Mouse (Mus musculus): Measurements from ENCODE around the gene Slc25a24.

Gene Slc25a24

GRCm38 (mm10) chr3:109122641-109123530 lies at the start of gene Slc25a24:
TSS of gene Slc25a24 (plus strand) at chr3:109123149.
- no peak for DNase-seq (ENCODE audit: low spot score)

GRCm38 (mm10) chr3:109080169-109080568 lies 42.8 kb upstream of the Slc25a24 start, which contains the start of gene Slc25a54:
TSS of gene Slc25a54 (plus strand) at chr3:109080469.
- no peak for DNase-seq (ENCODE audit: low spot score)

- DNase-seq (ENCODE audit: low spot score), result no peak
These were observed 38.5 kb upstream of the Slc25a24 start for GRCm38 (mm10) chr3:109084418-109084817.

GRCm38 (mm10) chr3:109088460-109088859 lies 34.5 kb upstream of the Slc25a24 start:
- DNase-seq (ENCODE audit: low spot score), result no peak

- no peak for DNase-seq (ENCODE audit: low spot score)
These were observed 18.2 kb upstream of the Slc25a24 start for GRCm38 (mm10) chr3:109104702-109105101.

GRCm38 (mm10) chr3:109117136-109117535 lies 5.8 kb upstream of the Slc25a24 start:
- no peak for DNase-seq (ENCODE audit: low spot score)

- no peak for DNase-seq (ENCODE audit: low spot score)
These were observed 3.4 kb upstream of the Slc25a24 start for GRCm38 (mm10) chr3:109119562-109119961.

GRCm38 (mm10) chr3:109119973-109120372 lies 3.0 kb upstream of the Slc25a24 start:
- DNase-seq (ENCODE audit: low spot score), result no peak

GRCm38 (mm10) chr3:109123531-109123981 lies 607 bp downstream of the Slc25a24 start:
- no peak for DNase-seq (ENCODE audit: low spot score)

- DNase-seq (ENCODE audit: low spot score), result no peak
These were observed 1.1 kb downstream of the Slc25a24 start for GRCm38 (mm10) chr3:109124091-109124490.

- no peak for DNase-seq (ENCODE audit: low spot score)
These were observed 2.6 kb downstream of the Slc25a24 start for GRCm38 (mm10) chr3:109125531-109125930.

- no peak for DNase-seq (ENCODE audit: low spot score)
These were observed 6.8 kb downstream of the Slc25a24 start for GRCm38 (mm10) chr3:109129768-109130167.

GRCm38 (mm10) chr3:109132966-109133365 lies 10.0 kb downstream of the Slc25a24 start:
- no peak for DNase-seq (ENCODE audit: low spot score)

- no peak for DNase-seq (ENCODE audit: low spot score)
These were observed 11.1 kb downstream of the Slc25a24 start for GRCm38 (mm10) chr3:109134036-109134435.

GRCm38 (mm10) chr3:109135352-109135751 lies 12.4 kb downstream of the Slc25a24 start:
- DNase-seq (ENCODE audit: low spot score), result no peak

- no peak for DNase-seq (ENCODE audit: low spot score)
These were observed 29.6 kb downstream of the Slc25a24 start for GRCm38 (mm10) chr3:109152561-109152960.

GRCm38 (mm10) chr3:109153410-109153809 lies 30.5 kb downstream of the Slc25a24 start:
- no peak for DNase-seq (ENCODE audit: low spot score)

- DNase-seq (ENCODE audit: low spot score), result no peak
These were observed 33.1 kb downstream of the Slc25a24 start for GRCm38 (mm10) chr3:109155926-109156669.

GRCm38 (mm10) chr3:109157481-109157880 lies 34.5 kb downstream of the Slc25a24 start:
- DNase-seq (ENCODE audit: low spot score), result no peak

- DNase-seq (ENCODE audit: low spot score), result no peak
These were observed 41.1 kb downstream of the Slc25a24 start for GRCm38 (mm10) chr3:109164088-109164487.

GRCm38 (mm10) chr3:109164644-109165043 lies 41.7 kb downstream of the Slc25a24 start:
- DNase-seq (ENCODE audit: low spot score), result no peak

GRCm38 (mm10) chr3:109165214-109165829 lies 42.4 kb downstream of the Slc25a24 start:
- DNase-seq (ENCODE audit: low spot score), result no peak

Data from urinary bladder, postnatal 10 days (tissue).